Mouse (Mus musculus): Measurements from ENCODE around the gene Rpp25l. TPM values are rescaled to one million over a fixed set of nuclear protein-coding genes. Genes with fewer than 3 reads are reported as not detected.

Rpp25l gene
- polyA plus RNA-seq, 1 experiment = 60.3 TPM

DNA sequence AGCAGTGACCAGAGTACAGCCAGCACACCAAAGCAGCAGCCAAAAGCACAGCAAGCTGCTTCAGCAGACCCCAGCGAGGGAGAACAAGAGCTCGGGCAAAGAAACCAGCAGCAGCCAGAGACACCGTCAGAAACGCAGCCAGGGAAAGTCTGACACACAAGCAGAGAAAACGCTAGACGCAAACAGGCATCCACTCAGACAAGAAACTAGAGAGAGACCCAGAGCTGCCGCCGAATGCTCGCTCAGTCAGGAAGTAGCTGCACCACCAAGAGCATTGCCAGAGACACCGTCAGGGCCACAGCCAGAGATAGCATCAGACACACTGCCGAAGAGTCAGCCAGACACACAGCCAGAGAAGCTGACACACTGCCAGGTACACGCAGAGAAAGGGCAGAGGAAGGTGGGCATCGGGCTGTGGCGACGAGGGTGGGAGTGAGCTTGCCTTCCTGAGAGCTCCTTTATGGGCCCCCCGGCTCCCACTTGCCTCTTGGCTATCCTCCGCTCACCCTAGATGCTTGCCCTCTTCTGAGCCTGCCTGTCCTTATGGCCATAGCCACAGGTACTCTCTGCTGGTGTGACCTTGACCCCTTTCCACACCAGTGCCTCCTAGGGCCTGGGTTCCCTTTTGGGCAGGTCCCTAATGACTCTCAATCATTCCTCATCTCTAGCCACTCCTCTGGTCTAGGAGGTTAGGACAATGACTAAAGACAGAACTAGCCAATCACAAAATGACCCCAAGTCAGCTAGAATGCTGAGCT lies 36.9 kb downstream of the Rpp25l start:
- Histone ChIP-seq H3K79me3 (ENCODE audit: low read depth) (no peaks in the 10 kb centered on the region), H3ac (ENCODE audit: control insufficient read depth, insufficient read length, low read depth) (no peak overlapping the region), H3K36me3 (ENCODE audit: control insufficient read depth, insufficient read depth) (no peaks in the 10 kb centered on the region), H3K4me3 (ENCODE audit: insufficient read depth, poor library complexity, severe bottlenecking) (no peak overlapping the region), H3K27me3 (ENCODE audit: control insufficient read depth, insufficient read depth, insufficient read length) (peaks cover 65% of the 10 kb centered on the region), H3K79me2 (ENCODE audit: control insufficient read depth, insufficient read depth) (no peaks in the 10 kb centered on the region)
- TF ChIP-seq USF1 (IDR thresholded peaks at IDR 0.05; ENCODE audit: low read depth) = no peak
- no peak for TF ChIP-seq MAX (IDR thresholded peaks at IDR 0.05)
- no peak for TF ChIP-seq CEBPB (IDR thresholded peaks at IDR 0.05; ENCODE audit: low read depth)
- TF ChIP-seq MYOG (IDR thresholded peaks at IDR 0.05; ENCODE audit: control insufficient read depth, extremely low read depth, insufficient read length) = no peak
- TF ChIP-seq MYOD1 (IDR thresholded peaks at IDR 0.05; ENCODE audit: control insufficient read depth, insufficient read length, low read depth) = no peak
- TF ChIP-seq CTCF (IDR thresholded peaks at IDR 0.05; ENCODE audit: control insufficient read depth, insufficient read depth, insufficient read length) = no peak
- no peak for TF ChIP-seq FOSL1 (IDR thresholded peaks at IDR 0.05; ENCODE audit: insufficient read depth, low read length, poor library complexity, severe bottlenecking)

- no peaks in the 10 kb centered on the region for H3K79me3 ChIP-seq (ENCODE audit: low read depth)
- no peak overlapping the region for H3K4me3 ChIP-seq (ENCODE audit: insufficient read depth, poor library complexity, severe bottlenecking)
- H3K79me2 ChIP-seq (ENCODE audit: control insufficient read depth, insufficient read depth) = no peaks in the 10 kb centered on the region
- no peak overlapping the region for H3ac ChIP-seq (ENCODE audit: control insufficient read depth, insufficient read length, low read depth)
- peaks cover 45% of the 10 kb centered on the region for H3K27me3 ChIP-seq (ENCODE audit: control insufficient read depth, insufficient read depth, insufficient read length)
- no peaks in the 10 kb centered on the region for H3K36me3 ChIP-seq (ENCODE audit: control insufficient read depth, insufficient read depth)
- no peak for TF ChIP-seq FOSL1 (IDR thresholded peaks at IDR 0.05; ENCODE audit: insufficient read depth, low read length, poor library complexity, severe bottlenecking)
- no peak for TF ChIP-seq MYOG (IDR thresholded peaks at IDR 0.05; ENCODE audit: control insufficient read depth, extremely low read depth, insufficient read length)
Observed at GRCm38 (mm10) chr4:41673186-41673585, 40.1 kb downstream of the Rpp25l start.

GRCm38 (mm10) chr4:41672522-41672963 lies 40.8 kb downstream of the Rpp25l start:
- H3K4me3 ChIP-seq (ENCODE audit: insufficient read depth, poor library complexity, severe bottlenecking) = no peak overlapping the region
- TF ChIP-seq CTCF (IDR thresholded peaks at IDR 0.05; ENCODE audit: control insufficient read depth, insufficient read depth, insufficient read length) = no peak
- TF ChIP-seq MYOG (IDR thresholded peaks at IDR 0.05; ENCODE audit: control insufficient read depth, extremely low read depth, insufficient read length) = no peak
- TF ChIP-seq MYOD1 (IDR thresholded peaks at IDR 0.05; ENCODE audit: control insufficient read depth, insufficient read length, low read depth) = no peak
- no peak for TF ChIP-seq CEBPB (IDR thresholded peaks at IDR 0.05; ENCODE audit: low read depth)
- TF ChIP-seq MAX (IDR thresholded peaks at IDR 0.05) = no peak
- no peak for TF ChIP-seq USF1 (IDR thresholded peaks at IDR 0.05; ENCODE audit: low read depth)
- no peak for TF ChIP-seq FOSL1 (IDR thresholded peaks at IDR 0.05; ENCODE audit: insufficient read depth, low read length, poor library complexity, severe bottlenecking)
- H3ac ChIP-seq (ENCODE audit: control insufficient read depth, insufficient read length, low read depth) = no peak overlapping the region
- H3K27me3 ChIP-seq (ENCODE audit: control insufficient read depth, insufficient read depth, insufficient read length) = peaks cover 44% of the 10 kb centered on the region
- no peaks in the 10 kb centered on the region for H3K79me3 ChIP-seq (ENCODE audit: low read depth)
- H3K79me2 ChIP-seq (ENCODE audit: control insufficient read depth, insufficient read depth) = no peaks in the 10 kb centered on the region
- no peaks in the 10 kb centered on the region for H3K36me3 ChIP-seq (ENCODE audit: control insufficient read depth, insufficient read depth)

DNA sequence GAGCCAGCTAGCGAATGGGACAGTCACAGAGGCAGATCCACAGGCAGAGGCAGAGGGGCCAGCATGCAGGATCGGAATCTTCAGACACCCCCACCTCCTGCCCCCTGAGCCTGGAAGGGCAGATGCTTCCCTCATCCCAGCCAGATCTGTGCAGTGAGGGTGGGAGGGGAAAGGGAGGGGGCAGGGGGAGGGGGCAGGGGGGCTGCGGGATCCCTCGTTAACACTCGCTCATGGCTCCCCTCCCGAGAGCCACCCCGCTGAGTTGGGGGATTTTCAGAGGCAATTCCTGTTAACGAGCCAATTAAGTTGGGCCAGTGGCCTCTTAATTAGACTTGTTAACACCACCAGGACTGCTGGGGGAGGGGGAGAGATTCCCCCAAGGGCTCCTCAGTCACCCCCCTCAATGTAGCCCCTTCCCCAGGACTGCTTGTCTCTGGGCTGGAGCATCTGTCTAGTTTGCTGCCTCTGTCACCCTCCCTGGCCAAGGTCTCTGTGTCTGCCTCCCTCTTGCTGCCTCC lies 41.3 kb downstream of the Rpp25l start:
- Histone ChIP-seq H3K79me3 (ENCODE audit: low read depth) (no peaks in the 10 kb centered on the region), H3K4me3 (ENCODE audit: insufficient read depth, poor library complexity, severe bottlenecking) (no peak overlapping the region), H3K79me2 (ENCODE audit: control insufficient read depth, insufficient read depth) (no peaks in the 10 kb centered on the region), H3K27me3 (ENCODE audit: control insufficient read depth, insufficient read depth, insufficient read length) (peaks cover 39% of the 10 kb centered on the region), H3ac (ENCODE audit: control insufficient read depth, insufficient read length, low read depth) (no peak overlapping the region), H3K36me3 (ENCODE audit: control insufficient read depth, insufficient read depth) (no peaks in the 10 kb centered on the region)
- TF ChIP-seq USF1 (IDR thresholded peaks at IDR 0.05; ENCODE audit: low read depth) (no peak), MAX (IDR thresholded peaks at IDR 0.05) (no peak), MYOG (IDR thresholded peaks at IDR 0.05; ENCODE audit: control insufficient read depth, extremely low read depth, insufficient read length) (no peak), CTCF (IDR thresholded peaks at IDR 0.05; ENCODE audit: control insufficient read depth, insufficient read depth, insufficient read length) (no peak), FOSL1 (IDR thresholded peaks at IDR 0.05; ENCODE audit: insufficient read depth, low read length, poor library complexity, severe bottlenecking) (no peak), MYOD1 (IDR thresholded peaks at IDR 0.05; ENCODE audit: control insufficient read depth, insufficient read length, low read depth) (no peak), CEBPB (IDR thresholded peaks at IDR 0.05; ENCODE audit: low read depth) (no peak)

- Histone ChIP-seq H3K27me3 (ENCODE audit: control insufficient read depth, insufficient read depth, insufficient read length) (peaks cover 36% of the 10 kb centered on the region), H3K4me3 (ENCODE audit: insufficient read depth, poor library complexity, severe bottlenecking) (no peak overlapping the region), H3K36me3 (ENCODE audit: control insufficient read depth, insufficient read depth) (no peaks in the 10 kb centered on the region), H3K79me2 (ENCODE audit: control insufficient read depth, insufficient read depth) (no peaks in the 10 kb centered on the region), H3K79me3 (ENCODE audit: low read depth) (no peaks in the 10 kb centered on the region), H3ac (ENCODE audit: control insufficient read depth, insufficient read length, low read depth) (no peak overlapping the region)
- TF ChIP-seq MAX (IDR thresholded peaks at IDR 0.05) (no peak), MYOD1 (IDR thresholded peaks at IDR 0.05; ENCODE audit: control insufficient read depth, insufficient read length, low read depth) (no peak), USF1 (IDR thresholded peaks at IDR 0.05; ENCODE audit: low read depth) (no peak), CTCF (IDR thresholded peaks at IDR 0.05; ENCODE audit: control insufficient read depth, insufficient read depth, insufficient read length) (no peak), MYOG (IDR thresholded peaks at IDR 0.05; ENCODE audit: control insufficient read depth, extremely low read depth, insufficient read length) (no peak), CEBPB (IDR thresholded peaks at IDR 0.05; ENCODE audit: low read depth) (no peak), FOSL1 (IDR thresholded peaks at IDR 0.05; ENCODE audit: insufficient read depth, low read length, poor library complexity, severe bottlenecking) (no peak)
Observed at GRCm38 (mm10) chr4:41671500-41671899, 41.8 kb downstream of the Rpp25l start.

All from C2C12 (cell line).